Mouse (Mus musculus) cerebellum, postnatal 10 days (tissue): ENCODE results near the gene Gemin6.
"Not testable (repeated sequence)": the region's sequence is repeated elsewhere in the genome, so short reads cannot be mapped to it uniquely, and the experiment has no call there.

Source experiments
- DNase-seq, 2 experiments: peaks; one replicate each; pipeline ENCODE4 v3.0.0; 2021; ENCODE audit warnings: mixed read lengths in 2 of 2

Gene Gemin6

DNA sequence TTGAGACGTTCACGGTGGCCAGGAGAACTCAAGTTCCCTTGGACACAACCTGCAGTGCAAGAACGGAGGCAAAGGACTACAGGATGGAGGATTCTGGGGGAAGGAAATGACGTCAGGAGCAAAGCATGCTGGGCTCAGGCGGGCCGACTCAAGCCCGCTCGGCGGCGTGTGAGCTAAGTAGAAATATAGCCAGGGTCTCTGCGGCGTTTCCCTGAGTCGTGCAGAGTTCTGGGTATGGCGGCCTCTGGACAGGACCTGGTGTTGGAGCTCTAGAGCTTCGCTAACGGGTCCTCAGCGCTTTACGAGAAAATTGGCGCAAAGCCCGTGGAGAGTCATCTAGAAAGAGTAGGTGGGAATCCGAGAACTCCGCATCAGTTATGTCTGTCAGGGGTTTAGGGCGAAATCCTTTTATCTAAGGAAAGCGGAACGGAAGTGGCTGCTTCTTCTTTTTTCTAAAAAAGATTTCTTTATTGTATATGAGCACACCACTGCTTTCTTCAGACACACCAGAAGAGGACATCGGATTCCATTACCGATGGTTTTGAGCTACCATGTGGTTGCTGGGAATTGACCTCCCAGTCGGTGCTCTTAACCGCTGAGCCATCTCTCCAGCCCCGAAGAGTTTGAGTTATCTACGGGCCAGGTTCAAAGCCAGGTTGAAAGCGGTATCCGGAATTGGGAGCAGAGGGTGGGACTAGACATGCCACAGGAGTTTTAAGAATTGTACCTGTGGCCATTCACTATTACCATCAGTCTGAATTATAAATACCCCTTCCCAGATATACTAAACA, at the start of gene Gemin6:
Gene Gemin6, plus strand, starts transcription at position 116 of the 791 bp plus-strand sequence.
- peak; percentile 89 to 90 for DNase-seq

DNA sequence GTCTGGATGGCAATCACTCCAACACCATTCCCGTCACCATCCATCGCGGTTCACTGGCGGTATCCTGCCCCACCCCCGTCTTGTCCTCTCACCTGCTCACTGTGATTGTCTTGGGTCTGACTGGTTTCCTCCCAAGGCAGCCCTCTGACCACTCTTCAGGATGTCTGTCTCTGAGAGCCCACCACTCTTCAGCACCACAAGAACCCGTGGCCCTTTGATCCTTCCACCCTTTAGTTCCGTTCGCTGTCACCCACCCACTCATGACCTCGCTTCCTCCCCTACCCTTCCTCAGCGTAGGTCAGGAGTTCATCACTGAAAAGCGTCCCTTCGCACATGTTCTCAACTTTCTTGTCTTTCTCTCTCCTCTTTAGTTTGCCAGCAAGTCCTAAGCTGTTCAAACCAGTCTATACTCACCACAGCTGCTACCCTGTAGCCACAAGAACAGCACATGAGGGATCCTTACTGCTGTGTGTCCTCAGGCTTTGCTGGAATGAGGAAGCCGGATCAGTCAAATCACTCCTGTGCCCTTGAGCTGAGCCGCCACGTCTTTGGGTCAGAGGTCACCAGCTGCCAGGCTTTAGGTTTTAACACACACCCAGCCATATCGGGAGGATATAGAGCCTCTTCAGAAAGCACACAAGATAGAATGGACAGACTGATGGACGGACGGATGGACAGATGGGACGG, 49.4 kb upstream of the Gemin6 start:
- no peak for DNase-seq

DNA sequence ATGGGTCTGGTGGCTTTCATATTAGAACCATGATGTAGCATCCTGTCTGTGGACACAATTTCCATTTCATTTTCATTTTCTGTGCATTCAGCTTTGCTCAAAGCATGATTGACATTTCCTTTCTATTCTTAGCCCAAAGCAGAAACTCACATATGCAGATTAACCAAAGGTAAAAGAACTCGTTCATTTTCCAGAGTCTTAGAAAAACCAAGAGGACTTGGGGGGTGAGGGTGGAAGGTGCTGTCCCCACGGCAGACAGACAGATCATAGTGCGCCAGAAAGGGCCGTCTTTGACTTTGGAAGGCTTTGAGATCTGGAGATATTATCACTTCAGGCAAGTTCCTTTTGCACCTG, 48.9 kb upstream of the Gemin6 start:
- no peak for DNase-seq

DNA sequence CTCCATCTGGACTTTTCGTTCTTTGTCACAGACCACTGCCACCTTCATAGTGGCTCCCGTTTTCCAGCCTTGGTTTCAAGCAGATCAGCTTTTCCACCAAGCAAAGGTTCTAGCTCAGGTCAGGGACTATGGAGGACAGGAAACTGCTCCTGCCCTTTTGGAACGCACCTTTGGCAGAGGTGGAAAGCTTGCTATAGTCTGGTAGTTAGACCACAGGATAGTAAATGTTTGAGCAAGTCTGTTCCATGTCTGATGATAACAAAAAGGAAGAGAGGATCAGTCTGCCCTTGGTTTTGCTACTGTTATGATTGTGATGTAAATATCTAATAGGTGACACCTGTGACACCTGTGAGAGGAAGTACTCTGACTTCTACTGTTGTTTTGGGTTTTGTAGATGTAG, 48.3 kb upstream of the Gemin6 start:
- DNase-seq = no peak

DNA sequence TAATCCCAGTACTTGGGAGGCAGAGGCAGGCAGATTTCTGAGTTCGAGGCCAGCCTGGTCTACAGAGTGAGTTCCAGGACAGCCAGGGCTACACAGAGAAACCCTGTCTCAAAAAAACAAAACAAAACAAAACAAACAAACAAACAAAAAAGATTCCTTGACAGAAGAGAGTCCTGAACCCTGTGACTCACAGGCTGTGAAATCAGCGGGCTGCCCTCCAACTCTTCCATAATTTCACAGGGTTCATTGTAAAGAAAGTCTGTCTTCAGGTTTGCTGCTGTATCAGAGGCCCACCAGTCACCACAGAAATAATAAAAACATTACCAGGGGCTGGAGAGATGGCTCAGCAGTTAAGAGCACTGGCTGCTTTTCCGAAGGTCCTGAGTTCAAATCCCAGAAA, 45.4 kb upstream of the Gemin6 start:
- not testable (repeated sequence) for DNase-seq

DNA sequence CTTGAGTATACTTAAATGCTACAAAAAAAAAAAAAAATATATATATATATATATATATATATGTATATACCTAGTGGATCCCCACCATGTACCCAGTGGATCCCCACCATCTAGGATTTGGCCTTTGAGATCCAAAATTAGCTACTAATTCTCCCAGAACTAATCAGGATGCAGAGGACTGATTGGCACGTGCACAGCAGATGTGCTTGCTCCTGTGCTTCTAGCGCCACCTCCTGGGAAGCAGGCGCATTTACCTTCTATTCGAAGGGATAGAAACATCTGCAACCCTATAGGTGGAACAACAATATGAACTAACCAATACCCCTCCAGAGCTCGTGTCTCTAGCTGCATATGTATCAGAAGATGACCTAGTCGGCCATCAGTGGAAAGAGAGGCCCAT, 44.3 kb upstream of the Gemin6 start:
- DNase-seq = peak; percentile 87

DNA sequence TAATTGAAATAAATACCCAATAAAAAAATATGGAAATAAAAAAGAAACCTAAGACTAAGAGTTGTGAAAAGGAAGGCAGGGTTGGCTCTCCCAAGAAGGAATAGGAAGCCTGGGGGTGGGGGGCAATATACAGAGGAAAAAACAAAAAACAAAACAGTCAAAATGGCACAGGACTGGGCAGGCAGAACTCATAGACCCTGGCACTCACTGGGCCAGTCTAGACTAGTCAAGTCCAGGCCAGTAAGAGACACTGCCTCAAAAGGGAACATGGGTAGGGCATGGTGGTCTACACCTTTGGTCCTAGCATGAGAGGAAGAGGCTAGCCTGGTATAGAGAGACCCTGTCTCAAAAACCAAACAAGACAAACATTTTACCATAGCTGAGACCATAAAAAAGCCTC, 43.8 kb upstream of the Gemin6 start:
- DNase-seq = no peak

DNA sequence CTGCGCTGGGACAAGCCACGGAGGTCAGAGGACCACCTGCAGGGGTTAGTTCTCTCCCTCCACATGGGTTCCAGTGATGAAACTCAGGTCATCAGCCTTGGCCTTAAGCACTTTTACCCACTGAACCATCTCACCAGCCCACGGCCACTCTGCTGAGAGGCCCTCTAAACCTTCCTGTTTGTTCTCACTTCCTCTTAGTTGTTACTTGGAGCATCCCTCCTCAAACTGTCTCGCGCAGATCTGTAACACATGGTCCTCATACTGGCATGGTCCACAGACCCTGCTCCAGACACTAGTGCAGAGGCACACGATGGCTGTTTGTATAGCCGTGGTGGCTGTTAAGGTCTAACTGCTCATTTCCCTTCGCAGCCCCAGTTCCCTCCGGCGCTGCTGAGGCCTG, 40.6 kb upstream of the Gemin6 start:
- no peak for DNase-seq

DNA sequence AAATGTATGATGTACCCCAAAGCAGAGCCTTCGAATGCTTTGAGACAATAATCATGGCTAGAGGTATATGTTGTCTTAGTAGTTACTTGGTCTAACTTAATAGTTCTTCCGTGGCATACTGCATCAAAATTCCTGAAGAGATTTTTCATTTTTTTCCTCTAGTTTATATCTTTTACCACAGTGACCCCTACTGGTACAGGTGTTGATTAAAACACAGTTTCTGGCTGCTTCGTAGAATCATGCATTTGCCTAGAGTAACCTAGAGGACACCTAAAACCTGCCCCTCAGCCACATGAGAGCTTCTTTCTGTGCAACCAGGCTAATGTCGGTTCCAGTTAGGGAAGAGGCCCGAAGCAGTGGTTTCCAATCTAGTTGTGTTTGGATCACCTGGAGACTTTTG, 31.2 kb upstream of the Gemin6 start:
- DNase-seq = peak; percentile 21 to 81

DNA sequence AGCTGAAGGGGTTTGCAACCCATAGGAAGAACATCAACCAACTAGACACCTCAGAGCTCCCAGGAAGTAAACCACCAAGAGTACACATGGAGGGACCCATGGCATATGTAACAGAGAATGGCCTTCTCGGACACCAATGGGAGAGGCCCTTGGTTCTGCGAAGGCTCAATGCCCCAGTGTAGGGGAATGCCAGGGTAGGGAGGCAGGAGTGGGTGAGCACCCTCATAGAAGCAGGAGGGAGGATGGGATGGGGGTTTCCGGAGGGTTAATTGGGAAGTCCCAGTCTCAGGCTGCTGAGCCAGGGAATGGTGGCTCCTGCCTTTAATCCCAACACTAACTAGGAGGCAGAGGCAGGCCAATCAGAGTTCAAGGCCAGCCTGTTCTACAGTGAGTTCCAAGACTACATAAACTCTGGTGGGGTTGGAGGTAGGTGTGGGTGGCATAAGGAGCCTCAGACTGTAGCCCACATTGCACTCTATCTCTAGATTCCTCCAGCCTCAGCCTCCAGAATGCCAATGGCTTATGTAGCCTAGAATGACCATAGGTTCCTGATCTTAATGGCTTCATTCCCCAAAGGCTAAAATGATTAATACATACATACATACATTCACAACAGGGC, 25.0 kb upstream of the Gemin6 start:
- no peak for DNase-seq

DNA sequence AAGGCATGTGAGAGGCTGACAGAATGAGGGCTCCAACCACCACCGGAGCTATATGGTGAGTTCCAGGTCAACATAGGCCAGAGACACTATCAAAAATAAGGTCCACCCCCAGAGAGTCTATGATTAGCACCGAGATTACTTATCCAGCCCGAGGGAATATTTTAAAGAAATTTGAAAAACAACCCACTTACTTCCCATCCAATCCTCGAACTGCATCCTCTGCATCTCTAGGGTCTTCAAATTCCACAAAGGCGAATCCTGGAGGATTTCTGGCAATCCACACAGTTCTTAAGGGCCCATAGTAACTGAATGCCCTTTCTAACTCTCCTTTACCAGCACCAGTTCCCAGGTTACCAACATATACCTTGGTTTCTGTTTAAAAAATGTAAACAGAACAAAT, 18.6 kb upstream of the Gemin6 start:
- no peak for DNase-seq

DNA sequence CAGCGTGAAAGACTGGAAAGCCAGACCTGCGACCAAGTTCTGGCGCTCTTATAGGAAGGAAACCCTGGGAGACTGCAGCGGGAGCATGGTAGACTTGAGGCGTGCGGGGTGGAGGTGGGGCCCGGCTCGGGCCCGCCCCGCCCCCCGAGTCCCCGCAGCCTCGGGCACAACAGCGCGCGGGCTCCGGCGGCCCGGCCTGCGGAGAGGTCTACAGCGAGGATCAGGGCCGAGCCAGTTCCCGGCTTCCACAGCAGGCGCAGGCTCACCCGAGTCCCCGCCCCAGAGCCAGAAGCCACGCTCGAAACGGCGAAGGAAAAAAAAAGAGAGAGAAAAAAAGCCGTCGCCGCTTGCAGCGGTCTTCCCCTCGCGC, 18.0 kb upstream of the Gemin6 start:
- DNase-seq = peak; percentile 77 to 80

DNA sequence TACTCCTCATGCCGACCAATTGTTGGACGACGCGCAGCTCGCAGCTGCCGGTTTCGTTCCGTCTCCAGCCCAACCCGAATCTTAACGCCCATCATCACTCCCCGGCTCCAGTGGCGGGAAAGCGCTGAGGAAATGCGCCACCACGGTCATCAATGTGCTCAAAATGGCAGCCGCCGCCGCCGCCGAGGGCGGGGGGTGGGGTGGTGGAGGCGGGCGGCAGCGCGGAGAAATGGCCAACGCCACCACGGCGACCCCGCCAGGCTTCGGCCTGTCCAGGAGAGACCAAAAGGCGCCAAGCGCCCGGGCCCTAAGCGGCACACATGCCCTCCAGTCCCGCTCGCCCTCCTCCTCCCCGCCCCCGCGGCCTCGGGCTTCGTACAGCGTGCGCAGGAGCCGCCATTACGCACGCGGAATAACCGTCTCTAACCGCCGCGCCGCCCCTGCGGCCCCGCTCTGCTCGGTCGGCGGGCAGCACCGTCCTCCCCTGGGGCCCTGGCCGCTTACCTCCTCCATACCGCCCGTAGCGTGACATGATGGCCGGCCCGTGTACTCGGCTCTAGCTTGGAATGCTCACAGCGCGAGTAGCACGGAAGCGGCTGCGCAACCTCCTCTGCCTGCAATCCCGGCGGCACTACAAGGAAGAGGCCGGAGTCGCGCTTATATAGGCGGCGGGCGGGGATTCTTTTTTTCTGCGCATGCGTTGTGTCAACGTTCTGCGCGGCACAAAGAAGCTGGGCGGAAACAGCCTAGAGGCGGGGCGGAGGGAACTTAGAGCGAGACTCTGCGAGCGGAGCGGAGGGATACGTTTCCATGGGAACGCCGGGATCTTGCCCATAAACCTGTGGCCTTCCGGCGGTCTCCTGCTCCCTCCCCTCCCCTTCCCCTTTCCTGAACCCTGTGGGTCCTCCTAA, 17.3 kb upstream of the Gemin6 start, which contains the start of the genes Srsf7 and Ttc39d:
Gene Srsf7, minus strand, starts transcription at position 637 of the 911 bp plus-strand sequence.
Gene Ttc39d, plus strand, starts transcription at position 790 of the 911 bp plus-strand sequence.
- peak; percentile 99 for DNase-seq

DNA sequence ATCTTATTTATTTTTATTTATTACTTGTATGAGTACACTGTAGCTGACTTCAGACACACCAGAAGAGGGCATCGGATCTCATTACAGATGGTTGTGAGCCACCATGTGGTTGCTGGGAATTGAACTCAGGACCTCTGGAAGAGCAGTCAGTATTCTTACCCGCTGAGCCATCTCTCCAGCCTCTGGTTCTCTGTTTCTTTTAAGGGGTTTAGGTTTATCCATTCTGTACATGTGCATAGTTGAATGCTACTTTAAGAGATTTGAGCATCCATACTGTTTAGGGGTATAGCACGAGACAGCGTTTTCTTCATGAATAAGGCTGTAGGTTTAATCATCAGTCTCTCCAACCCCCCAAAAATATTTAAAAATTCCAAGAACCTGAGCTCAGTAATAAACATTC, 10.2 kb upstream of the Gemin6 start:
- not testable (repeated sequence) for DNase-seq

DNA sequence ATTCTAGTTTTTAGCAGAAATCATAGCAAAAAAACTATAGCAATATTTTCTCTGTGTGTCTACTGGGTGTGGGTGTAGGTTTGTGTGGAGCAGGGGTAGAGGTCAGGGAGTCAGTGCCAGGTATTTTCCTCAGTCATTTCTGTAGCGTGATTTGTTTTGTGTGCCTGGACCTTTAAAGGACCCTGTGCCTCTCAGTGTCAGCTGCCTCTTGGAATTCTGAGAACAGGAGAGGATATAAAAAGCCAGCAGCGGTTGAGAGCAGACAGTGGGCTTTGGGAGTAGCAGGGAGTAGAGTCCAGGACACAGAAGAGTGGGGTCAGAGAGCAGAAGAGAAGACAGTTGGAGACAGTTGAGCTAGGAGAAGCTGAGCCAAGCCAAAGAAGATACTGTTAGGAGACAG, 4.1 kb upstream of the Gemin6 start:
- DNase-seq = no peak

DNA sequence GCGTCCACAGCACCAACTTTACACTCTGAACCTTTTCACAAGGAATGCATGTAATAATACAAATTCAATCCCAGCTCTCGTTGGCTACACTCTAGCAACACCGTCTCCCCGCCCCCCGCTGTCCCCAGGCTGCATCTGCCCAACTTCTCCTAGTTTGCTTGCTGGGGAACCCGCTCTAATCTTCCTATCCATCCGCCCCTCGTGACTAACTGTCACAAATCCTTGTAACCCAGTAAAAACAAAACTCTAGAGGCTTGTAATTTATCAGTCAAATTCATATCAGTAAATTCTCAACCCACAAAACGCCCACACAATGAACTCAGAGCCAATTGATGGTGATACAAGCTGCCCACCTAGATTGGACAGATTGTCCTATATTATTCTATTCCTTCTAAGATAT, 3.0 kb upstream of the Gemin6 start:
- no peak for DNase-seq

DNA sequence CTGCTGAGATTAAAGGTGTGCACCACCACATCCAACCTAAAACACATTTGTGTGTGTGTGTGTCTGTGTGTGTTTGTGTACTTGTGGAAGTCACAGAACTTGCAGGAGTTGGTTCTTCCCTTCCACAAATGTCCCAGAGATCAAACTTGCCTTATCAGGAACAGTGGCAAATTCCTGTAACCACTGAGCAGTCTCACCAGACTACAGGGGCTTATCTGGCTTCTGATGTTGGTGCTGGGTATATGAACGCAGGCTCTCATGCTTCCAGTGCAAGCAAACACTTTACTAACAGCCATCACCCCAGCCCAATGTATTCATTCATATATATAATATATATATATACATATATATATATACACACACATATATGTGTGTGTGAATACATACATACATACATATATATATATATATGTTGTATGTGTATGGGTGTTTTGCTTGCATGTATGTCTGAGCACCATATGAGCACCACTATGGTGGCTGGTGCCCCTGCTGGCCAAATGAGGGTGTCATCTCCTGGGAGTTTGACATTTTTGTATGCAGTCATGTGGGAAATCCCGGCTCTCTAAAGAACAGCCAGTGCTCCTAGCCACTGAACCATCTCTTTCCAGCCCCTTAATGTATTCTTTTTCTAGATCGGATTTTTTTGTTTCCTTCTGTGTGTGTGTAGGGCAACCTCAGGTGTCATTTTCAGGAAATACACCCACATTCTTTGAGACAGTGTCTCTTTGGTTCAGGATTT, 2.2 kb upstream of the Gemin6 start:
- no peak for DNase-seq

DNA sequence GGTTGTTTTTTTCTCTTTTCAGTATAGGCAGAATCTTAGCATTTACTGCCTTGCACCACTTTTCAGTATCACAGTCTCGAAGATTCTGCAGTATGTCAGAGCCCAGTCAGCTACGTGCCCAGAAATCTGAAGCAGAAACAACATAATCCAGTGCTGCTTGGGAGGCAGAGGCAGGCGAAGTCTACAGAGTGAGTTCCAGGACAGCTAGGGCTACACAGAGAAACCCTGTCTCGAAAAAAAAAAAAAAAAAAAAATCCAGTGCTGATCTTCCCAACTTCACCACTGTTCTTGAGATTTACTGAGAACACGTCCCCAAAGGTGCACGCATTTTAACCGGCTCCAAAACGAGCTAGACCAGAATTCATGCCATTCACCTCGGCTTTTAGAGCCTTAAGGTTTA, 412 bp upstream of the Gemin6 start:
- no peak for DNase-seq

DNA sequence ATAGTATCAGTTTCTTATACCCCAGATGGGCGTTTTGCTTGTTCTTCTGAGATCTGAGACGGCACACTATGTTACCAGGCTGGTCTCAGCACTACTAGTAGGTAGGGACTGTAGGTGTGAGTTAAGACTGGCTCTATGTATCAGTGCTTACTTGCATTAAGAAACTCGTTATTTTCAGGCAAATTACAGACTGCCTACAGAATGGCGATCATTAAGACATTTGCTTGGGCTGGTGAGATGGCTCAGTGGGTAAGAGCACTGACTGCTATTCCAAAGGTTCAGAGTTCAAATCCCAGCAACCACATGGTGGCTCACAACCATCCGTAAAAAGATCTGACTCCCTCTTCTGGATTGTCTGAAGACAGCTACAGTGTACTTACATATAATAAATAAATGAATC, 901 bp downstream of the Gemin6 start:
- not testable (repeated sequence) for DNase-seq

DNA sequence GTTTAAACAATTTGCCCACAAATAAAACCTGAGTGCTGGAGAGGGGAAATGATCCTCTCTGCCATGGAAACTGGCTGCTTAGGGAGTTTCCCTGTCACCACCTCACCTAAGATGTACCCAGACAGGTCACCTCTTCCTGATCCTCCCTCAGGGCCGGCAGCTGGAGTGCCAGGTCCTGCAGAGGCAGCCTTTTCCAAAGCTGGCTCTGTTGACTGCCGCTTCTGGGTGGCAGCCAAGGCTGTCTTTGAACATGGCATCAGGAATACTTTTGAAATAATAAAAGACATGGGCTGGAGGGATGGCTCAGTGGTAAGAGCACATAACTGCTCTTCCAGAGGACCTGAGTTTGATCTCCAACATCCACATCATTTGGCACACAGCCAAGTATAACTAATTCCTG, 5.2 kb downstream of the Gemin6 start:
- DNase-seq = peak; percentile 31 to 54

DNA sequence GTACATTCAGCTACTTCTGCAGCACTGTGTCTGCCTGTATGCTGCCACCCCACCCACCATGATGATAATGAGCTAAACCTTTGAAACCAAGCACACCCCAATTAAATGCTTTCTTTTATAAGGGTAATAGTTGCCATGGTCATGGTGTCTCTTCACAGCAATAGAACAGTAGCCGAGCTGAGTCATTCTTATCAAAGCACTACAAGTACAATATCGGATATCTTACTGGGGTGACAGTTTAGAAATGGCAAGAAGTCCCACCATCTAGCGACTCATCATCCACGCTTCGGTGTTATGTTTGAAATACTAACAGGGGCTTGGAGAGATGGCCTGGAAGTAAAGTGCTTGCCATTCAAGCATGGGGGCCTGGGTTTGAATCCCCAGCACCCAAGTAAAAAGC, 9.6 kb downstream of the Gemin6 start:
- no peak for DNase-seq

DNA sequence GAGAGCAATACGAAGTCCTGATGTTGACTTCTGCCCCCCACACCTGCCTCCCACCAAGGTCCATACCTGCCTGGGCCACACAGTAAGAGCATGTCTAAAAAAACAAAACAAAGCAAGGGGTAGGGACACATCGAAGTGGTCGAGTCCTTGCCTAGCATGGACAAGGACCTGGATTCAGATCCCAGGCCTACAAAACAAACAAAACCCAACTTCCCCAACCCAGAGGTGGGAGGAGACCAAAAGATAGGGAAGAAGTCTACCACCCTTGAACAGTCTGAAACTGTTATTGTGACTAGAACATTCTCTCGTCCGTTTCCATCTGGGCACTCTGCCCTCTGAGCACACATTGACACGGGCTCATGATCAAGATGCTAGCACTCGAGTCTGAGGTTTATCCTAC, 10.1 kb downstream of the Gemin6 start:
- DNase-seq = no peak
